Mouse (Mus musculus) G1E-ER4 (cell line): Measurements from ENCODE around the gene Pigq. TPM values are rescaled to one million over a fixed set of nuclear protein-coding genes. Genes with fewer than 3 reads are reported as not detected.

Source experiments
- GATA1 ChIP-seq: IDR thresholded peaks from one replicate; pipeline ENCODE4 v1.8.0; 2012; ENCODE audit warnings: low read length, inconsistent platforms
- polyA plus RNA-seq: library from polyadenylated mRNA; stranded (reverse); fragments of >175 nt; gene quantifications from 2 replicates; pipeline ENCODE4 v1.2.3, GENCODE M21; 2012

The Pigq gene
- 89.1 and 149 TPM in 2 replicates for polyA plus RNA-seq

DNA sequence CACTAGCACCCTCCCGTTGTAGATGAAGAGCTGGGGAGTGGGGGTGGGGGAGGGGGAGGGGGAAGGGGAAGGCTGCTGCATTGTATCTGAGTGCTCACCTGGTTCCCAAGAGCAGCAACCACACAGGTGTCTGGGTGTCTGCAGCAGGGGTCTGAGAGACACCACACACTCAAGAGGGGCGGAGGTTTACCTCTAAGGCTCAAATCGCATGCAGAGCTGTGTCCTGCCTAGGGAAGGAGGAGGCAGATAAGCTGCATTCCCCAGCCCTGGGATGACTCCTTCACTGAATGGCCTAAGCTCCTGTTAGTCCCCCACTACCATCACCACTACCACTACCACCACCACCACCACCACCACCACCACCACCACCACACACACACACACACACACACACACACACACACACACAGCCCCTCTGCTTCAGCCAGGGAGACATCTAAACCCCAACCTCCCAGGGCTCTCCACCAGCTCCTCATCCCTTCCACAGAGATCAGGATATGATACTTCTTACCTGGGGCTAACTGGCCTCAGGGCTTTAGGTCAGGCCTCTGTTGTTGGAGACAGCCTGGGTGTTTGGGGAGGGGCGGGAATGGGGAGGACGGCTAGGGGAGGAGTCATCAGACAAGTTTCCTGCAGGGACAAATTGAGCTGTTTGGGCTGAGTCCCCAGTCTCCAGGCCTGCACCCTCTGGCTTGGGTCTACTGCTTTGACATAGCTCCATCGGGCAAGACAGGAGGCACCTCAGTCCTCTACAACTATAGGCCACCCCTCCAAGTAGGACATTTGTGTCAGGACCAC lies at the start of gene Pigq, which contains the start of gene Nhlrc4:
TSS of gene Pigq (minus strand) at position 571 of the 798 bp plus-strand sequence.
TSS of gene Nhlrc4 (minus strand) at position 596 of the 798 bp plus-strand sequence.
- TF ChIP-seq GATA1: no peak

DNA sequence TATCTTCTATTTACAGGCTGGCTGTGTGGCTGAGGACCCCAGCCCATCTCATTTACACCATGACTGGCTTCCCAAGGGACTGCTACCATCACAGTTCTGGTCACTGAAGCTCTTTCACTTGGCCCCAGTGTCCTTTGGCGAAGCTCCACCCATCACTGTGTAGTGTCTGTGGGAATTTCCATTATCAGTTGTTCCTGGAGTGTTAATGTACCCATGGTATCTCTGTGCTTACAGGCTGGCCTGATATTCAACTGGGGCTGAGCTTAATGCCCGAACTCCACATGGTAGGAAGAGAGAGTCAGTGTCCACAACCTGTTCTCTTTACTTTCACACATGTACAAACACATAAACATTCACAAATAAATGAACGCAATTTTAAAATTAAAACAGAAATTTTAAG lies 48.8 kb upstream of the Pigq start:
- no peak for TF ChIP-seq GATA1

DNA sequence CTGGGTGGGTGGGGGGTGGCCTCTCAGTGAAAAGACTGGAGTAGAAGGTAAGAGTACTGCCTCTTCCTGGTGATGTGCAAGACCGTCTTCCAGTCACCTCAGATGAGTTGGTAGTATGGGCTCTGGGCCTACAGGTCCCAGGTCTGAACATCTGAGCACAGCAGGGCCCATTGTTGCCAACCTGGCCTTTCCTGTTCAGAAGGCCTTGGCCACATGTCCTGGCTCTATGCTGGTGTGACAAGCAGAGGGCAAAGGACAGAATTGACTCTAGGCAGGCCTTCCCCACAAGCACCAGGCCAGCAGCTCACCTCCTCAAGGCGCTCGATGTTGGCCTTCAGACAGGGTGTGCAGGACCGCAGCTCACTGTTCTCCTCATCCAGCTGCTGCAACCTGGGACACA lies 47.5 kb upstream of the Pigq start:
- TF ChIP-seq GATA1: no peak

DNA sequence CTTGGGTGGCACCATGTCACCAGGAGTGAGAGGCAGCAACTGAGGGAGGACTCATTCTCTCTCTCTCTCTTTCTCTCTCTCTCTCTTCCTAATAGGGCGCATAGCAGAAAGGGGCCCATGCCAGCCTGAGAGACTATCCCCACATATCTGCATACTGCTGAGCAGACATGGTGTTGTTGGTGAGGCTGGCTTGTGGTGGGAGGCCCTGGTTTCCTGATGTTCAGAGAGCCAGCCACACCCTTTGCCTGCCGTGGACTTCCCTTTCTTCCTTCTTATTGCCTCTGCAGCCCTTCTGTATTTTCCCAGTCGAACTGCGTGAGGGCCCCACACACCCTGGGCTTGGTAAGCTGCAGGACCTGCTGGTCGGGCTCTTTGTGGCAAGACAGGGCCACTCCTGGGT lies 45.6 kb upstream of the Pigq start:
- TF ChIP-seq GATA1: no peak

DNA sequence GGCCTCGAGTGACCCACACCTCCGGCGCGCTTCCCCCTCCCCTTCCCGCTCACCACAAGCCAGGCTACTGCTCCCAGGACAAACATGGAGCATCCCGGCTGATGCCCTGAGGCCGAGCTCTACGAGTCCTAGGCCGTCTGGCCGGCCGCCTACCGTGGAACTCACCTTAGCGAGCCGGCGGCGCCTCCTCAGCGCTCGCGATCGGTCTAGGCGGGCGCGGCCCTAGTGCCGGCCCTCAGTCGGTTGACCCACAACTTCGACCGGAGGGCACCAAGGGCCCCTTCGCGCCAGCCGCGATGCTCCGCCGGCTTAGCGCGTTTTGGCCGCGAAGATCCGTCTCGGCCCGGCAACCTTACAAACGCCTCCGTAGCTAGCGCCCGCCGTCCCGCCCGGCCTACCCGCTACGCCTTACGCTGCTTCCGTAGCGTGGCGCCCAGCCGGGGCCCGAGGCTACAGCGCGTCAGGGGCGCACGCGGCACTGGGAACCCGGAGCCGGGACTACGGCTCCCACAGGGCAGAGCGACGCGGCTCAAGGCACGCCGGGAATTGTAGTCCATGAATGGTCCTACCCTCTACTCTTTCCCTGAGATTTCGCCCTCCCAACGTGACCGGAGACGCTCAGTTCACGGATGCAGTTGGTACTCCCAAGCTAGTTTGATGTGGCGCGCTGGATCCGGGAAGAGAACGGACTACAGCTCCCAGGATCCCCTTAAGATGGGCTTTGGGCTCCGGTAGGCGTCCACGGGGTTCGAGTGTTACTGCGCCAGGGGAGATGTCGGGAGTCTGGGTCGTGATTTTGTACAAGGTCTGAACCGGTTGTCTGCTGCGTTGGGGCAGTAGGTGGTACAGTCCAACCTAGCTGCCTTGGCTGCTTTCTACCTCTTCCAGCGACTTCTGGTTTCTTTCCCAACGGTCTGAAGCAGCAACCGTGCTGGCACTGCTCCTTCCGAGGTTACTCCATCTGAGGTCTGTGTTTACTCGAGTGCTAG lies 40.9 kb upstream of the Pigq start, which contains the start of gene Capn15:
TSS of gene Capn15 (minus strand) at position 491 of the 989 bp plus-strand sequence.
- TF ChIP-seq GATA1: no peak

DNA sequence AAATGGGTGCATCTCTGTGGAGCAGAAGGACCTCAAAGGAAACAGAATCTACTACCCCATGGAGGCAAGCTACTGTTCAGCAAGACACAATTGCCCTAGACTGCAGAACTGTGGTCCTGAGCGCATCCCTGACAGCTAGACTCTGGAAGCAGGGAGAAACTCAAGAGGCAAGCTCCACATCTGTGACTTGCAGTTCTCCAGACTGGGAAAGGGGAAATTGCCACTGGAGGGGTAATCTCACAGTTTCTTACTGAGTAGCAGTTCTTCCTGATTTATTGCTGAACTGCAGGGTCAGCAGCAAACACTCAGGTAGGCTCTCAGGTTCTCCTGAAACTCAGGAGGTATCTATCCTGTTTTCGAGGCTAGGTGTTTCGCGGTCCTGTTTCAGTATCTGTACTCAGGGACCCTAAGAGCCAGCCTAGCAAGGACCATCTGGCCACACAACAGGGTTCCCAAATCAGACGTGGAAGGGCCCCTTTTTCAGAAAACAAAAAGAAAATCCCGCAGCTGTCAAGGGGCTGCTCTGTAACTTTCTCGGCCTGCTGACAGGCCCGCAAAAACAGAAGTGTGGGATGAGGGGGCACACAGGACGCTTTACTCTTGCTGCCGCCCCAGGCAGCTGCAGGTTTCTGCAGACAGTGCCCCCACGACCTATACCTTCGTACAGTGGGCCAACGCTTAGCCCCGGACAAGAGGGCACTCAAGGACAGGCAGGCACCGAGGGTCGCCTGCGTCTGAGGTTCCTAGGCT lies 40.0 kb upstream of the Pigq start:
- TF ChIP-seq GATA1: no peak

DNA sequence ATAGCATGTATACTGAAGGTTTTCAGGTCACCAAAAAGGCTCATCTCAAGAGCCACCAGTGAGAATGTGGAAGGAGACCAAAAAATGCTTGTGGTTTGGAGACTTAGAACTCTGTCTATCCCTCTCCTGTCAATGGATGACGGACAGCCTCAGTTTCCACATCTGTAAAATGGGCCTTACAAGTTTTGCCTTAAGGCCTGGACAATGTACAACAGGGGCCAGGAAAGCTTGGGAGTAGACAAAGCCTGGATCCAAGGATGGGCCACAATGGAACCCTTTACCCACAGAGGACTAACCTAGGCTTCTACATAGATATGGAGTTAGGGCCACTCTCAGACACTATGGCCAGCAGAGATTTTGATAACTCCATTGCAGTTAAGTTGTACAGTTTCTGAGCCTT lies 39.3 kb upstream of the Pigq start:
- no peak for TF ChIP-seq GATA1

DNA sequence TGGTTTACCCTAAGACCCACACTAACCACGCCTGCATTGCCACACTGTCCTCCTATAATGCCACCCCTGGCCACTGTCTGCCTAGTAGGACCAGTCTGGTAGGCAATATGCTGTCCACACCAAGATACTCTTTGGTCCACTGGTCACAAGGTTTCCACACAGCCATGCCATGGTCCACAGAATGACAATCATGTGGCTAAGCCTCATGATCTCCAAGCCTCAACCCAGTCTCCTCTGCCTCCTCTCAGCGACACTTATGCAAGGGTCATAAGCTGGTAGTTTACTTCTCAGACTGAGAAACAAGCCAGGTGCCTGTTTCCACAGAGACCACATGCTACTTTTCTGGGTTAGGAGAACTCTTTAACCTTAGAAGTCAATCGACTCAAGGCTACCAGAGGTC lies 38.2 kb upstream of the Pigq start:
- TF ChIP-seq GATA1: no peak

DNA sequence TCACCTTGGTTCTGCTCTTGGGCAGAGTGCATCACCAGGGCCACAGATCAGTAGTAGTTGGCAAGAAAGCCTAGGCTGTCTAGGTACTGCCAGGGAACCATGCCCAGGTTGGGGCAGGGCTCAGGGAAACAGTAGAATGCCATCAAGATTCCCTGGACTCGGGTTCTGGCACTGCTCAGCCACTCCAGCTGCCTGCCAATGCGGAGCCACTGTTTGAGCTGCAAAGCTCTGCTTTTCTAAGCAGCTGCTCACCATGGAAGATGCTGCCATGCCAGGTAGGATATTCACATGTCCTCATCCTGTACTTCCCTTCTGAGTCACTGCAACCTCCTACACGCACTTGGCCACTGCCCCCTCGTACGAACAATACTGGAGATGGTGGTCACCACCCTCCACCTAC lies 36.1 kb upstream of the Pigq start:
- no peak for TF ChIP-seq GATA1

DNA sequence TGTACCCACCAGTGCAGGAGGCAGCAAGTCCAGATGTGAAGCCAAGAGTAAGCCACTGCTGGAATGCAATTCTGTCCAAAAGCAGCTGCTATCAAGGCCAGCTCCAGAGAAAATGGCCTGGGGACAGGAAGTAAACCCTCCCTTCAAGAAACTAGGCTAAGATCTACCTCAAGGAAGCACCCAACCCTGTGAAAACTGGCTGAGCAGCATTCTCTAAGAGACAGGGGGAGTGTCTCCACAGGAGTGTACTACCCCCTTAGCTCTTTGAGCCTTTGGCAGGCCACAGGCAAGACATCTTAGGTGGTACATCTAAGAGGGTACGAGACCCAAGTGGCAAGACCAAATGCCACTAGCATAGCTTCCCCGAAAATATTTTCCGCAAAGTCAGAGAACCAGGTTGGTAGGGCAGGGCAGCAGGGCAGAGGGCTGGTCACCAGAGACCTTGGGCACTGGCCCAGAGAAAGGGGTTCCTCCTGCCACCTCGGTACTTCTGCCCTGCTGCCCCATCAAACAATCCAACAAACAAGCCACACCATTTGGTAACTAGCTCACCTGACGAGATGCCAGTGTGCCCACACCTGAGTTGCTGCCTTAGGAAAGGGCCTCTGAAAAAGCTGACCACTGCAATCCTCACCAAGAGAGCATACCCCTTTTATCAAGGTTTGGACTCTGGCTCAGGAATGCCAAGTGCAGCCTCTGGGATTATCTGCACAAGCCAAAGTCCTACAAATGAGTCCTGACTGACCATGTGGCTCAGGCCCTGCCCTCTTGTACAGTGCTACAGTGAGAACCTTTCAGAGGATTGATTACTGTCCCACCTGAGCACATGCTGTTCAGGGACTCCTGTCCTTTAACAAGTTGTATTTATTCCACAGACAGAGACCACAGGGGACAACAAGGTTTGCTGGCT lies 35.3 kb upstream of the Pigq start:
- TF ChIP-seq GATA1: no peak

DNA sequence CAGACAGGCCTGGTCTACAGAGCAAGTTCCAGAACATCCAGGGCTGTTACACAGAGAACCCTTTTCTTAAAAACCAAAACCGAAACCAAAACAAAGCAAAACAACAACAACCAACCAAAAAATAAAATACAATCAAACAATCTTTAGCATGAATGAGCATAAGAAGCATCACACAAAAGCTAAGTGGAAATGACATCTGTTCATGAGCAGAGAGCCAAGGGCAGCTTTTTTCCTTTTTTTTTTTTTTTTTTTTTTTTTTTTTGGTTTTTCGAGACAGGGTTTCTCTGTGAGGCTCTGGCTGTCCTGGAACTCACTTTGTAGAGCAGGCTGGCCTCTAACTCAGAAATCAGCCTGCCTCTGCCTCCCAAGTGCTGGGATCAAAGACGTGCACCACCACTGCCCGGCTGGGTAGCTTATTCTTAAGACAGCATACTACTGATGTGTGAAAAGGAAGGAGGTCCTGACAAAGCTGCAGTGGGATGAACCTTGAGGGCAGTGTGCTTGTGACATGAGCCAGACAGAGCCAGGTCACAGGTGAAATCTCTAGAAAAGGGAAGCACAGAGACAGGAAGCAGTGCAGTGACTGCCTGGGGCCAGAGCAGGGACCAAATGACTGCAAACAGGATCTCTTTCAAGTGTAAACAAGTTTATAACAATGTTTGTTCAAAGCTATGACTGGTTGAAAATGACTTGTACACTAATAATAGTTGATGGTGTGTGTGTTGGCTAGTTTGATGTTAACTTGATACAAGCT lies 26.4 kb upstream of the Pigq start:
- no peak for TF ChIP-seq GATA1

DNA sequence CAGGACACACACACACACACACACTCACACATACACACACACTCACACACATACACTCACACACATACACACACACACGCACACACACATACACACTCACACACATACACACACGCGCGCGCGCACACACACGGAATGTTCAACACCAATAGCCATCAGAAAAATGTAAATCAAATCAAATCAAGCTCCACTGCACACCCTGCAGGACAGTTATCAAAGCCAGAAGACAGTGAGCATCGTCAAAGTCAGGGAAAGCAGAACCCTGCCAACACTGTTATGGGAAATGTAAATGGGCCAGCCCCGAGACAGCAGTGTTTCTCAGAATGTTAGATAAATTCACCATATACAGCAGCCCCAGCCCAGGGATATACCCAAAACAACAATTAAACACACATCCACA lies 25.7 kb upstream of the Pigq start:
- TF ChIP-seq GATA1: no peak

DNA sequence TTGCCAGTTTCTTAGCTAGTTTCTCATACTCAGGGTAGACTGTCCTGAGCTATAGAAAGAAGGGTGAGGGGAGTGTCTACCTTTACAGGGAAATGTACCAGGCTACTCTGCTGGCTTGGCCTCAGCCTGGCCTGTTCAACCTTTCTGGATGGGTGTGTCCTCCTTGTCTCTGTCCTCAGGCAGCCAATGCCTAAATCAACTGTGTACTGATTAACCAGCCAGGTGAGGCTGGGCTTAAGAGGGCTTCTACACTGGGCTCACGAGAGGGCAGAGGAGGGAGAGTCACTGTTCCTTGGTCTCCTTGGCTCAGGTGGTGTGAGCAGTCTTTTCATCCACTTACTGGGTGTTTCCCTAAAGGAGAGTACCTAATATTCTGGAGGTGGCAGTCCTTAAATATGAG lies 23.4 kb upstream of the Pigq start:
- TF ChIP-seq GATA1: no peak

DNA sequence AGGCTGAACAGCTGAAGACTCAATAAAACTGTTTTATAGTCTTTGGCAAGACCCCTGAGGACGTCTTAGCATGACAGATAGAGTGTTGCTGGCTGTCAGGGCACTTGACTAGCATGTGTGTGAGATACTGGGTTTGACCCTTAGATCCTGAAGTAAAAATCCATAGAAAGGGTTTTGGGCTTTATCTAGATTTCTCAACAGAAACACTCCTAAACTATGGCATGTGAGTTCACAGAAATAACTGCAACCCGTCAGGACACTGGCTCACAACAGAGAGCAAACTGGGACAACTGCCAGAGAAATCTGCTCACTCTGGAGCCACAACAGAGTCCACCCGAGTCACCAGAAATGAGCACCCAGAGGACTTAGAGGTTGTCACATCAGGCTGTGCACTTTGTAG lies 22.9 kb upstream of the Pigq start:
- no peak for TF ChIP-seq GATA1
